Mouse (Mus musculus) CD4-positive, CD25-positive, alpha-beta regulatory T cell, adult 9 weeks (primary cell): ENCODE results near the gene St6galnac1. TPM values are rescaled to one million over a fixed set of nuclear protein-coding genes. Genes with fewer than 3 reads are reported as not detected.

Source experiments
- polyA plus RNA-seq: library from polyadenylated mRNA; unstranded; fragments of 100-300 nt; shearing (Covaris generic); gene quantifications from one replicate; pipeline ENCODE4 v1.2.1, GENCODE M21; 2017

The St6galnac1 gene
- 0.45 TPM for polyA plus RNA-seq

DNA sequence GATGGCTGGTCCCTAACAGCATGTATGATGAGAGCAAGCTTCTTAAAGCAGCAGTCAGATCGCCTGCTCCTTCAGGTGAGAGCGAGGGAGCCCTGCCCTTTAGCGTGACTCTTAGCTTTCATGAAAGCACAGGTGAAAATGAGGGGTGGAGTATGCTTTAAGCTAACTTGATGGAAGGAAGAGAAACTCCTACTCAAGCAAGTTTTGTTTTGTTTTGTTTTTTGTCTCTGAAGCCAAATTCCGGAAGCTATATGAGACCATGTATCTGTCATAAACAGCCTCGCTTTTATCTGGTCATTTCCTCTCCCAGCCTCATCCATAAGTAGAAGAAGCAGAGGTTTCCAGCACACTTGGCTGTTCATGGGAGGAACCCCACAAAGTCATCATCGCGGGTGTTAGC, at the start of gene St6galnac1:
Gene St6galnac1 (minus strand): TSS at position 101 of the 400 bp plus-strand sequence.

Other genes with a start within 250 kb of the St6galnac1 start
- gene Sphk1, start 244.6 kb downstream of the St6galnac1 start, polyA plus RNA-seq, result not detected
- 1.9 TPM for gene Ube2o, start 194.1 kb downstream of the St6galnac1 start, polyA plus RNA-seq
- not detected for gene Aanat, start 189.1 kb downstream of the St6galnac1 start, polyA plus RNA-seq
- 16.7 TPM for gene Rhbdf2, start 148.5 kb downstream of the St6galnac1 start, polyA plus RNA-seq
- not detected for gene Prcd, start 122.0 kb downstream of the St6galnac1 start, polyA plus RNA-seq
- gene Cygb, start 121.2 kb downstream of the St6galnac1 start, polyA plus RNA-seq, result not detected
- gene Mxra7, start 52.5 kb upstream of the St6galnac1 start, polyA plus RNA-seq, result not detected
- gene Mettl23, start 67.8 kb upstream of the St6galnac1 start, polyA plus RNA-seq, result 234 TPM
- 74.6 TPM for gene Jmjd6, start 67.9 kb upstream of the St6galnac1 start, polyA plus RNA-seq
- 28.4 TPM for gene Mfsd11, start 76.9 kb upstream of the St6galnac1 start, polyA plus RNA-seq
- gene Srsf2, start 77.6 kb upstream of the St6galnac1 start, polyA plus RNA-seq, result 64.8 TPM
- gene Mgat5b, start 143.4 kb upstream of the St6galnac1 start, polyA plus RNA-seq, result not detected